Mouse (Mus musculus) stomach, postnatal 0 days (tissue): Measurements from ENCODE around the gene Lama2. TPM values are rescaled to one million over a fixed set of nuclear protein-coding genes. Genes with fewer than 3 reads are reported as not detected.

Experiments used
- ATAC-seq: fragments of 200-750 bp; cut with Nextera tagmentation; 2 replicates; pipeline ENCODE4 v1.8.0; 2017; ENCODE audit not compliant: low FRiP score, low TSS enrichment
- DNase-seq: peaks from one replicate; pipeline ENCODE4 v3.0.0-alpha.2; 2016; ENCODE audit warnings: low spot score
- H3K27ac ChIP-seq: fragments of 300-500 bp; sonication (generic); replicated peaks from 2 replicates; pipeline ENCODE4 v1.5.1; 2014; ENCODE audit warnings: mild to moderate bottlenecking, control low read depth
- H3K27me3 ChIP-seq: fragments of 300-500 bp; sonication (generic); 2 replicates; pipeline ENCODE4 v1.6.1; 2014; ENCODE audit warnings: low read length; ENCODE audit not compliant: control insufficient read depth, insufficient read depth
- H3K36me3 ChIP-seq: fragments of 300-500 bp; sonication (generic); 2 replicates; pipeline ENCODE4 v1.6.1; 2014; ENCODE audit warnings: low read length, mixed read lengths; ENCODE audit not compliant: control insufficient read depth, insufficient read depth
- H3K4me1 ChIP-seq: fragments of 300-500 bp; sonication (generic); replicated peaks from 2 replicates; pipeline ENCODE4 v1.6.1; 2014; ENCODE audit warnings: antibody characterized with exemption; ENCODE audit not compliant: control insufficient read depth, insufficient read depth
- H3K4me2 ChIP-seq: fragments of 300-500 bp; sonication (generic); replicated peaks from 2 replicates; pipeline ENCODE4 v1.6.1; 2014; ENCODE audit warnings: low read depth, mild to moderate bottlenecking, control low read depth, moderate library complexity
- H3K4me3 ChIP-seq: fragments of 300-500 bp; sonication (generic); 2 replicates; pipeline ENCODE4 v1.5.1; 2014; ENCODE audit warnings: low read depth, low read length, control low read depth
- H3K9ac ChIP-seq: fragments of 300-500 bp; sonication (generic); 2 replicates; pipeline ENCODE4 v1.6.1; 2014; ENCODE audit warnings: mild to moderate bottlenecking, low read length, control low read depth, mixed read lengths
- H3K9me3 ChIP-seq: fragments of 300-500 bp; sonication (generic); 2 replicates; pipeline ENCODE4 v1.6.1; 2016; ENCODE audit warnings: low read length; ENCODE audit not compliant: control insufficient read depth
- CTCF ChIP-seq: IDR thresholded peaks from 2 replicates; pipeline ENCODE4 v1.5.1; 2016; ENCODE audit warnings: antibody characterized with exemption, low read depth, mild to moderate bottlenecking, moderate library complexity
- EP300 ChIP-seq: optimal IDR thresholded peaks from 2 replicates; pipeline ENCODE3; 2016; ENCODE audit warnings: antibody characterized with exemption
- WGBS: fragments of 180-500 bp; shearing (Covaris S2); extraction: QIAGEN DNeasy Blood & Tissue Kit; methylation state at CpG from one replicate; pipeline ENCODE4 v1.1.7; 2014; 5-methylcytosine and 5-hydroxymethylcytosine counted together
- polyA plus RNA-seq: library from polyadenylated mRNA; unstranded; fragments of >200 nt; fragmentation: Nextera tagmentation; extraction: Ambion mirVana; gene quantifications from 2 replicates; pipeline ENCODE4 v1.2.1, GENCODE M21; 2015

Gene Lama2
- polyA plus RNA-seq, 1 experiment from 2014 or later, result 12.8 TPM

GRCm38 (mm10) chr10:27631002-27631401 is 11.4 kb upstream of the Lama2 start:
- no peak overlapping the region for H3K27ac ChIP-seq
- ATAC-seq (no peak), DNase-seq (no peak)
- H3K9me3 ChIP-seq, result no peaks in the 10 kb centered on the region
- no peaks in the 10 kb centered on the region for H3K4me1 ChIP-seq
- no peaks in the 10 kb centered on the region for H3K27me3 ChIP-seq
- WGBS, result 77% methylated on average over 4 of the region's 4 CpGs
- no peak for TF ChIP-seq EP300
- TF ChIP-seq CTCF, result no peak
- no peaks in the 10 kb centered on the region for H3K36me3 ChIP-seq
- H3K4me2 ChIP-seq, result no peak overlapping the region
- no peak overlapping the region for H3K9ac ChIP-seq
- H3K4me3 ChIP-seq, result no peak overlapping the region

- no peak for TF ChIP-seq CTCF
- TF ChIP-seq EP300, result no peak
- Histone ChIP-seq H3K9me3 (no peaks in the 10 kb centered on the region), H3K36me3 (no peaks in the 10 kb centered on the region), H3K27ac (no peak overlapping the region), H3K4me1 (no peaks in the 10 kb centered on the region), H3K9ac (no peak overlapping the region), H3K4me3 (no peak overlapping the region), H3K27me3 (no peaks in the 10 kb centered on the region), H3K4me2 (no peak overlapping the region)
- no peak for DNase-seq
- WGBS, result 64% methylated on average over 9 of the region's 9 CpGs
- ATAC-seq, result no peak
Observed at GRCm38 (mm10) chr10:27621697-27622449, 2.3 kb upstream of the Lama2 start.

GRCm38 (mm10) chr10:27617522-27618020 is 2.0 kb downstream of the Lama2 start:
- Histone ChIP-seq H3K4me3 (no peak overlapping the region), H3K4me2 (no peak overlapping the region), H3K36me3 (no peaks in the 10 kb centered on the region), H3K27ac (no peak overlapping the region), H3K4me1 (no peaks in the 10 kb centered on the region), H3K9me3 (no peaks in the 10 kb centered on the region), H3K9ac (no peak overlapping the region), H3K27me3 (no peaks in the 10 kb centered on the region)
- ATAC-seq, result no peak
- DNase-seq, result no peak
- 78% methylated on average over 4 of the region's 4 CpGs for WGBS
- TF ChIP-seq EP300 (no peak), CTCF (no peak)

- DNase-seq, result peak; percentile 23
- H3K9ac ChIP-seq, result peak overlapping the region; percentile 64
- H3K27me3 ChIP-seq, result no peaks in the 10 kb centered on the region
- no peaks in the 10 kb centered on the region for H3K4me1 ChIP-seq
- 12% methylated on average over 18 of the region's 18 CpGs for WGBS
- peak overlapping the region; percentile 45 for H3K4me3 ChIP-seq
- H3K36me3 ChIP-seq, result no peaks in the 10 kb centered on the region
- no peak for TF ChIP-seq CTCF
- H3K4me2 ChIP-seq, result peak overlapping the region; percentile 58
- H3K9me3 ChIP-seq, result no peaks in the 10 kb centered on the region
- H3K27ac ChIP-seq, result peak overlapping the region; percentile 78
- ATAC-seq, result no peak
Observed at GRCm38 (mm10) chr10:27616641-27617415, 2.7 kb downstream of the Lama2 start.

GRCm38 (mm10) chr10:27595675-27596074 is 23.9 kb downstream of the Lama2 start:
- no peak for TF ChIP-seq EP300
- no peak for TF ChIP-seq CTCF

GRCm38 (mm10) chr10:27533217-27533616 is 86.3 kb downstream of the Lama2 start:
- Histone ChIP-seq H3K36me3 (no peaks in the 10 kb centered on the region), H3K27ac (no peak overlapping the region), H3K9me3 (no peaks in the 10 kb centered on the region), H3K4me1 (no peaks in the 10 kb centered on the region), H3K9ac (no peak overlapping the region), H3K4me2 (no peak overlapping the region), H3K4me3 (no peak overlapping the region), H3K27me3 (no peaks in the 10 kb centered on the region)
- no peak for DNase-seq
- no peak for ATAC-seq
- 45% methylated on average over 2 of the region's 2 CpGs for WGBS
- TF ChIP-seq CTCF (no peak), EP300 (no peak)

More at GRCm38 (mm10) chr10:27595675-27596074, 23.9 kb downstream of the Lama2 start:
- H3K9me3 ChIP-seq, result no peaks in the 10 kb centered on the region
- ATAC-seq (no peak), DNase-seq (no peak)
- no peak overlapping the region for H3K4me3 ChIP-seq
- no peak overlapping the region for H3K27ac ChIP-seq
- H3K27me3 ChIP-seq, result no peaks in the 10 kb centered on the region
- no peaks in the 10 kb centered on the region for H3K36me3 ChIP-seq
- H3K9ac ChIP-seq, result no peak overlapping the region
- 87% methylated on average over 3 of the region's 3 CpGs for WGBS
- no peak overlapping the region for H3K4me2 ChIP-seq
- no peaks in the 10 kb centered on the region for H3K4me1 ChIP-seq
